Mouse (Mus musculus): ENCODE measurements at regions not wholly inside any gene's neighbourhood (a gene's known extent, or its start where the extent isn't known, plus 50 kb on each side); places are given as distances from the start of the nearest gene placed in this dataset.
"Not testable (repeated sequence)": the region's sequence is repeated elsewhere in the genome, so short reads cannot be mapped to it uniquely, and the experiment has no call there.

DNA sequence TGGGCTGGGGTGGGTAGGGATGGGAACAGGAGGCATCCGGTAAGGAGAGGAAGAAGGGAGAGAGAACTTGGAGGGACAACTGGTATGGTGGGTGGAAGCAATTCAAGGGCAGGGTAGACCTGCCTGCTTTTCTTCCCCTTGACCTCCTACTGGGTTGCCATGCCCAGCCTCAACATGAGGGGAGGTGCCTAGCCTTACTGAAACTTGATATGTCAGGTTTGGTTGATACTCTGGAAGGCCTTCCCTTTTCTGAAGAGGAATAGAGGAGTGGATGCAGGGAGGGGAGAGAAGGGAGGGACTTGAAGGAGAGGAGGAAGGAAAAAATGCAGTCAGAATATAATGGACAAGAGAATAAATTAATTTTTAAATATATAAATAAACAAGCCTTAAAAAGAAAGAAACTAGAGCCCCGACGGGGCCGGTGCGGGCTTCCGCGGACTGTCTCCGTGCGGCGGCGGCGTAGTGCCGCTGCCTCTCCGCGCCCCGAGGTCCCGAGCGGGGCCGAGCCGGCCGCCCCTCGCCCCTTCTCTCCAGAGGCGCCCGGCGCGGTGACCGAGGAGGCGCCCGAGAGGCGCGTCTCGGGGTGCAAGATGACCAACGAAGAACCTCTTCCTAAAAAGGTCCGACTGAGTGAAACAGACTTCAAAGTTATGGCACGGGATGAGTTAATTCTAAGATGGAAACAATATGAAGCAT, 265.2 kb upstream of the Cdh4 start:
- TF ChIP-seq CTCF (IDR thresholded peaks at IDR 0.05; ENCODE audit: control insufficient read depth, insufficient read depth, insufficient replicate concordance, low read depth, low read length); POLR2A (IDR thresholded peaks at IDR 0.05; ENCODE audit: control insufficient read depth, low read depth, low read length): not testable (repeated sequence)
